Mouse (Mus musculus): ENCODE measurements around the gene Mrps18a. TPM values are rescaled to one million over a fixed set of nuclear protein-coding genes. Genes with fewer than 3 reads are reported as not detected.

The Mrps18a gene
- polyA plus RNA-seq, 1 experiment = not detected

GRCm38 (mm10) chr17:46116138-46116537 is 5.4 kb downstream of the Mrps18a start:
- no peak for TF ChIP-seq POLR2A (IDR thresholded peaks at IDR 0.05; ENCODE audit: insufficient read depth, low read depth, low read length)
- TF ChIP-seq CTCF (IDR thresholded peaks at IDR 0.05; ENCODE audit: insufficient read depth, low read depth, low read length) = no peak

GRCm38 (mm10) chr17:46116881-46117280 is 6.1 kb downstream of the Mrps18a start:
- no peak overlapping the region for H3K4me3 ChIP-seq (ENCODE audit: insufficient read depth, low read depth, low read length)
- no peak overlapping the region for H3K27ac ChIP-seq (ENCODE audit: insufficient read depth, low read depth, low read length)
- 66% methylated on average over 3 of the region's 3 CpGs for WGBS
- TF ChIP-seq POLR2A (IDR thresholded peaks at IDR 0.05; ENCODE audit: insufficient read depth, low read depth, low read length) = no peak
- no peak for TF ChIP-seq CTCF (IDR thresholded peaks at IDR 0.05; ENCODE audit: insufficient read depth, low read depth, low read length)
- H3K4me1 ChIP-seq (ENCODE audit: control insufficient read depth, insufficient read depth, low read length) = peaks cover 10% of the 10 kb centered on the region; the same call in 1 of the 2 replicates

More at GRCm38 (mm10) chr17:46116138-46116537, 5.4 kb downstream of the Mrps18a start:
- Histone ChIP-seq H3K4me3 (ENCODE audit: insufficient read depth, low read depth, low read length) (no peak overlapping the region), H3K27ac (ENCODE audit: insufficient read depth, low read depth, low read length) (no peak overlapping the region), H3K4me1 (ENCODE audit: control insufficient read depth, insufficient read depth, low read length) (peaks cover 10% of the 10 kb centered on the region; the same call in 1 of the 2 replicates)
- WGBS = 55% methylated on average over 11 of the region's 11 CpGs

GRCm38 (mm10) chr17:46117623-46118422 is 7.0 kb downstream of the Mrps18a start:
- H3K4me3 ChIP-seq (ENCODE audit: insufficient read depth, low read depth, low read length) = no peak overlapping the region
- H3K27ac ChIP-seq (ENCODE audit: insufficient read depth, low read depth, low read length) = no peak overlapping the region
- TF ChIP-seq POLR2A (IDR thresholded peaks at IDR 0.05; ENCODE audit: insufficient read depth, low read depth, low read length) = no peak
- TF ChIP-seq CTCF (IDR thresholded peaks at IDR 0.05; ENCODE audit: insufficient read depth, low read depth, low read length) = no peak
- 75% methylated on average over 13 of the region's 13 CpGs for WGBS
- peaks cover 10% of the 10 kb centered on the region; the same call in 1 of the 2 replicates for H3K4me1 ChIP-seq (ENCODE audit: control insufficient read depth, insufficient read depth, low read length)

GRCm38 (mm10) chr17:46118423-46118850 is 7.7 kb downstream of the Mrps18a start:
- 57% methylated on average over 4 of the region's 4 CpGs for WGBS
- Histone ChIP-seq H3K27ac (ENCODE audit: insufficient read depth, low read depth, low read length) (no peak overlapping the region), H3K4me3 (ENCODE audit: insufficient read depth, low read depth, low read length) (no peak overlapping the region), H3K4me1 (ENCODE audit: control insufficient read depth, insufficient read depth, low read length) (peaks cover 10% of the 10 kb centered on the region; the same call in 1 of the 2 replicates)
- TF ChIP-seq CTCF (IDR thresholded peaks at IDR 0.05; ENCODE audit: insufficient read depth, low read depth, low read length) = no peak
- TF ChIP-seq POLR2A (IDR thresholded peaks at IDR 0.05; ENCODE audit: insufficient read depth, low read depth, low read length) = no peak

DNA sequence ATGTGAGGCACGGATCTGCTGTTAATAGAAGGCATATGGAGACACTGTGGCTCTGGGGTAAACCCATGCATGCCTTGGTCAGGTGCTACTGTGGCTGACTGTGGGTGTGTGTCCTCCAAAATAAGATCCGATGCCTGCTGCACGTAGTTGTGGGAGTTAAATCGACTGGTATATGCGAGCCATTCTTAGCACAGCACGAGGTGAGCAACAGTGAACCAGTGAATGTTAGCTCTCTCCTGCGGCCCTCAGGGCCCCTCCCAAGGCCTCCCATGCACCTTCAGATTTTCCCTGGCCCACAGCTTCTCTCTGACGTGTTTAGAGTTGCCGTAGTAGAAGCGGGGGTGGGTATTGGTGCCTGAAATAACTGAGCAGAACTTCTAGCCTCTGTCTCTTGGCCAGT is 8.9 kb downstream of the Mrps18a start:
- 56% methylated on average over 10 of the region's 10 CpGs for WGBS
- Histone ChIP-seq H3K4me3 (ENCODE audit: insufficient read depth, low read depth, low read length) (no peak overlapping the region), H3K27ac (ENCODE audit: insufficient read depth, low read depth, low read length) (no peak overlapping the region), H3K4me1 (ENCODE audit: control insufficient read depth, insufficient read depth, low read length) (peaks cover 10% of the 10 kb centered on the region; the same call in 1 of the 2 replicates)
- TF ChIP-seq CTCF (IDR thresholded peaks at IDR 0.05; ENCODE audit: insufficient read depth, low read depth, low read length) = no peak
- no peak for TF ChIP-seq POLR2A (IDR thresholded peaks at IDR 0.05; ENCODE audit: insufficient read depth, low read depth, low read length)

GRCm38 (mm10) chr17:46122791-46123190 is 12.0 kb downstream of the Mrps18a start:
- H3K4me3 ChIP-seq (ENCODE audit: insufficient read depth, low read depth, low read length) = no peak overlapping the region
- TF ChIP-seq CTCF (IDR thresholded peaks at IDR 0.05; ENCODE audit: insufficient read depth, low read depth, low read length) = no peak
- TF ChIP-seq POLR2A (IDR thresholded peaks at IDR 0.05; ENCODE audit: insufficient read depth, low read depth, low read length) = no peak
- no peak overlapping the region for H3K27ac ChIP-seq (ENCODE audit: insufficient read depth, low read depth, low read length)
- 97% methylated on average over 4 of the region's 4 CpGs for WGBS
- peaks cover 5% of the 10 kb centered on the region; the same call in 1 of the 2 replicates for H3K4me1 ChIP-seq (ENCODE audit: control insufficient read depth, insufficient read depth, low read length)

GRCm38 (mm10) chr17:46123285-46123684 is 12.5 kb downstream of the Mrps18a start:
- no peak overlapping the region for H3K4me3 ChIP-seq (ENCODE audit: insufficient read depth, low read depth, low read length)
- no peak overlapping the region for H3K27ac ChIP-seq (ENCODE audit: insufficient read depth, low read depth, low read length)
- TF ChIP-seq POLR2A (IDR thresholded peaks at IDR 0.05; ENCODE audit: insufficient read depth, low read depth, low read length) = no peak
- no peak for TF ChIP-seq CTCF (IDR thresholded peaks at IDR 0.05; ENCODE audit: insufficient read depth, low read depth, low read length)
- 93% methylated on average over 4 of the region's 4 CpGs for WGBS
- peaks cover 5% of the 10 kb centered on the region; the same call in 1 of the 2 replicates for H3K4me1 ChIP-seq (ENCODE audit: control insufficient read depth, insufficient read depth, low read length)

DNA sequence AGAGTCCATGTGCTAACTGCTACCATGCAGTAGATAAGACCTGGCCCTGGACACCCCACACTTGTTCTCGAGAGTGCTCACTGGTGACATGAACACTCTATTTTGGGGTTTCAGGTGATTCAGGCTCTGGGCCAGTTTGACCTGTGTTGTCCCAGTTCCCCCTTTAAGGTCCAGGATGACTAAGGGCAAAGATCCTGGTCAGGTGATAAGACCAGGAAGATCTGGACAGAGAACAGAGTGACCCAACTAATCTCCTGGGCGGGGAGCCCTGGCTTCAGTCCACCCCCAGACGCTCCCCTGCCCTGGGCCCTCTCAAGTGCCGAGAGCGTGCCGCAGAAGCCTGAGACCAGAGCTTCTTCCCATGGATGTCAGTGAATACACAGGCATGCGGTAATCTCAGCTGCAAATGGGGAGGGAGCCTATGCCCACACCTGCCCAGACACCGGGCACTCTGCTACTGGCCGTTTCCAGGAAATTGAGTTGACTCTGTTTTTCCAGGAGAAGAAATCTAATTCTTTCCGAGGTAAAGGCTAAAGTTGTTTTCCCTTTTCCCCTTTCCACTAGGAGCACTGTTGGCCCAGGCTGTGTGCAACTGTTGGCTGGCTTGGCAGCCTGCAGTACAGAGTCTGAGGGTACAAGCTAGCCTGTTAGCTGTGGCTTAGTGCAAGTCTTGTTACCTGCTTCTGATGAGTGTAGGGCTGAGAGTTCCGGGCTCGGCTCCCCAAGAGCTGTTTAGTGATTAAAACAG is 13.3 kb downstream of the Mrps18a start:
- Histone ChIP-seq H3K4me3 (ENCODE audit: insufficient read depth, low read depth, low read length) (no peak overlapping the region), H3K27ac (ENCODE audit: insufficient read depth, low read depth, low read length) (no peak overlapping the region), H3K4me1 (ENCODE audit: control insufficient read depth, insufficient read depth, low read length) (peaks cover 5% of the 10 kb centered on the region; the same call in 1 of the 2 replicates)
- WGBS = 89% methylated on average over 12 of the region's 12 CpGs
- TF ChIP-seq CTCF (IDR thresholded peaks at IDR 0.05; ENCODE audit: insufficient read depth, low read depth, low read length) (no peak), POLR2A (IDR thresholded peaks at IDR 0.05; ENCODE audit: insufficient read depth, low read depth, low read length) (no peak)

DNA sequence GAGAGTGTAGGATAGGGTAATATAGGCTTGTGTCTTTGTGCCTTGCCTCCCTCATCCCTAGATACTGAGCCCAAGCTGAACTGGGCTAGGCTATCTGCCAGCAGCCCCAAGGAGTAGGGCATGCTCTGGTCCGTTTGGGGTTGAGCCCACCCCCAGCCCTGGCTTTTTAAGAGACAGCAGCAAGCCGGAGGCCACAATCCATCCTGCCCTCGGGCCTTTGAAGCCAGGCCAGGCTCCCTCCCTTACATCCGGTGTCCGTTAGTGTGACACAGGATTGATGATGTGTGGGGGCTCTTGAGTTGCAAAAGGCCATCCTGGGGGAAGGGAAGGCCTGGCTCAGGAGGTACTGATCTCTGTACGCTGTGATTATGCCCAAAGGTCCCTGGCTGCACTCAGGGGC is 15.8 kb downstream of the Mrps18a start:
- TF ChIP-seq CTCF (IDR thresholded peaks at IDR 0.05; ENCODE audit: insufficient read depth, low read depth, low read length) (no peak), POLR2A (IDR thresholded peaks at IDR 0.05; ENCODE audit: insufficient read depth, low read depth, low read length) (no peak)
- WGBS = 77% methylated on average over 6 of the region's 6 CpGs
- Histone ChIP-seq H3K4me1 (ENCODE audit: control insufficient read depth, insufficient read depth, low read length) (no peaks in the 10 kb centered on the region), H3K4me3 (ENCODE audit: insufficient read depth, low read depth, low read length) (no peak overlapping the region), H3K27ac (ENCODE audit: insufficient read depth, low read depth, low read length) (no peak overlapping the region)
